In the genomic region with DNA sequence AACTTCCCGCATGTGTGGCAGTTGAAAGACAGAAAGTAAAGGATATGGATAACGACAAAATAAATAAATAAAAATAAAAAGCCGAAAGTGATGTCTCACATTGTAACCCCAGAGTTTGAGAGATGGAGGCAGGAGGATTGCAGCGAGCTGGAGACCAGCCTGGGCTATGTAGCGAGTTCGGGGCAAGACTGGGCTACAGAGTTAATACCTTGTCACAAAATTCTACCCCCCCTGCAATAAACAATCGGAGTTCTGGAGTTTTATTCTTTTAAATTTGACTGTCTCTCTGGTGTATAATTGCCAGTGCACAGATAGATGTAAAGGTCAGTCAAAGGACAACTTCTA, we compare ENCODE assay signal across 8 mouse cellular contexts. TPM values are rescaled to one million over a fixed set of nuclear protein-coding genes. Genes with fewer than 3 reads are reported as not detected.
DNase-seq lines count a peak whose midpoint lies in the region; ATAC-seq lines count a peak whose summit lies in the region.

No protein-coding gene starts in this region.

- intact Hi-C loops in gastrocnemius, postnatal 14 days (cut with DNase I; ENCODE audit: low total_unique reads), result no loop called here

- DNase-seq in heart, adult 11 months, result no peak
- no peak for DNase-seq in hindbrain, embryonic 11.5 days (ENCODE audit: low spot score)
- peak; percentile 89 for DNase-seq in midbrain, embryonic 11.5 days (ENCODE audit: low spot score, missing footprints)
- DNase-seq in cerebellum, postnatal 4 days (ENCODE audit: low spot score in 2 of 2), result no peak
- no peak for DNase-seq in gastrocnemius, postnatal 14 days
- no peak for DNase-seq in right cerebral cortex, adult 18-20 months

- no peaks in the 10 kb centered on the region for H3K27me3 ChIP-seq in heart, embryonic 16.5 days (ENCODE audit: control insufficient read depth, insufficient read depth, low read length)
- H3K27me3 ChIP-seq in hindbrain, embryonic 11.5 days (ENCODE audit: control insufficient read depth, insufficient read depth, low read length), result no peaks in the 10 kb centered on the region
- no peaks in the 10 kb centered on the region for H3K27me3 ChIP-seq in midbrain, embryonic 11.5 days (ENCODE audit: control insufficient read depth, insufficient read depth, low read length)

- 22% methylated on average over 7 of the region's 7 CpGs for WGBS in heart, embryonic 16.5 days
- 24% methylated on average over 7 of the region's 7 CpGs for WGBS in hindbrain, embryonic 11.5 days
- WGBS in midbrain, embryonic 11.5 days, result 27% methylated on average over 7 of the region's 7 CpGs

- peaks cover 12% of the 10 kb centered on the region for H3K36me3 ChIP-seq in heart, embryonic 16.5 days (ENCODE audit: control insufficient read depth, insufficient read depth)
- H3K36me3 ChIP-seq in hindbrain, embryonic 11.5 days (ENCODE audit: control insufficient read depth, insufficient read depth, low read length), result peaks cover 3% of the 10 kb centered on the region; the same call in 1 of the 2 replicates
- H3K36me3 ChIP-seq in midbrain, embryonic 11.5 days (ENCODE audit: control insufficient read depth, insufficient read depth, low read length), result peaks cover 3% of the 10 kb centered on the region; the same call in 1 of the 2 replicates

- no peaks in the 10 kb centered on the region for H3K9me3 ChIP-seq in heart, embryonic 16.5 days (replicated peaks; ENCODE audit: control insufficient read depth, low read length)
- no peaks in the 10 kb centered on the region for H3K9me3 ChIP-seq in hindbrain, embryonic 11.5 days (ENCODE audit: control insufficient read depth, low read length)
- H3K9me3 ChIP-seq in midbrain, embryonic 11.5 days (ENCODE audit: control insufficient read depth, low read length), result no peaks in the 10 kb centered on the region

- peak overlapping the region; percentile 6; the same call in 1 of the 2 replicates for H3K27ac ChIP-seq in heart, embryonic 16.5 days (ENCODE audit: low read length)
- 0 out of 2 replicates have a peak overlapping the region, but pooled peaks have one; percentile 88 for H3K27ac ChIP-seq in hindbrain, embryonic 11.5 days (ENCODE audit: low read depth, low read length)
- H3K27ac ChIP-seq in midbrain, embryonic 11.5 days (ENCODE audit: low read depth, low read length), result no peak overlapping the region; the same call in 1 of the 2 replicates

- H3K4me2 ChIP-seq in heart, embryonic 16.5 days (ENCODE audit: low read depth, low read length), result peak overlapping the region; percentile 61
- peak overlapping the region; percentile 31; the same call in 1 of the 2 replicates for H3K4me2 ChIP-seq in hindbrain, embryonic 11.5 days (replicated peaks; ENCODE audit: low read depth, low read length)
- peak overlapping the region; percentile 42 for H3K4me2 ChIP-seq in midbrain, embryonic 11.5 days

- ATAC-seq in heart, embryonic 16.5 days (replicated peaks; ENCODE audit: extremely low read depth, insufficient read depth, low FRiP score), result no peak
- peak; percentile 9 for ATAC-seq in activated CD4-positive, CD25-positive, alpha-beta regulatory T cell, adult 4 months
- ATAC-seq in hindbrain, embryonic 11.5 days (ENCODE audit: low FRiP score), result peak; percentile 66
- peak; percentile 71 for ATAC-seq in midbrain, embryonic 11.5 days (ENCODE audit: low FRiP score)

- H3K4me1 ChIP-seq in heart, embryonic 16.5 days (ENCODE audit: control insufficient read depth, insufficient read depth, low read length), result peaks cover 5% of the 10 kb centered on the region
- 0 out of 2 replicates have a peak, but pooled peaks cover 4% of the 10 kb centered on the region for H3K4me1 ChIP-seq in hindbrain, embryonic 11.5 days (replicated peaks; ENCODE audit: control insufficient read depth, insufficient read depth, low read length)
- peaks cover 5% of the 10 kb centered on the region for H3K4me1 ChIP-seq in midbrain, embryonic 11.5 days (ENCODE audit: control insufficient read depth, insufficient read depth, low read length)

- H3K9ac ChIP-seq in heart, embryonic 16.5 days (ENCODE audit: low read length), result peak overlapping the region; percentile 57
- peak overlapping the region; percentile 44 for H3K9ac ChIP-seq in hindbrain, embryonic 11.5 days (ENCODE audit: low read depth, low read length)
- H3K9ac ChIP-seq in midbrain, embryonic 11.5 days (ENCODE audit: low read length), result peak overlapping the region; percentile 93

- peak overlapping the region; percentile 96 for H3K4me3 ChIP-seq in heart, embryonic 16.5 days (ENCODE audit: low read length)
- H3K4me3 ChIP-seq in hindbrain, embryonic 11.5 days (ENCODE audit: low read depth, low read length), result peak overlapping the region; percentile 93
- H3K4me3 ChIP-seq in midbrain, embryonic 11.5 days (ENCODE audit: low read depth, low read length), result peak overlapping the region; percentile 89

RNA-seq across cellular contexts. Expression of a gene that starts 0.4 kb away (rescaled TPM):
- polyA plus RNA-seq in heart, embryonic 16.5 days (2015; fragmentation: Nextera tagmentation; extraction: Ambion mirVana), result 80.0 and 81.2 TPM in 2 replicates
- polyA plus RNA-seq in activated CD4-positive, CD25-positive, alpha-beta regulatory T cell, adult 4 months (2017; shearing (Covaris generic)), result 100 to 1,000 TPM; 109 to 123 TPM
- polyA plus RNA-seq in hindbrain, embryonic 11.5 days (2014; fragmentation: Nextera tagmentation; extraction: Ambion mirVana), result 91.2 and 110 TPM in 2 replicates
- polyA plus RNA-seq in midbrain, embryonic 11.5 days (2014; fragmentation: Nextera tagmentation; extraction: Ambion mirVana), result 114 and 125 TPM in 2 replicates
- total RNA-seq in gastrocnemius, postnatal 14 days (2021), result 10 to 100 TPM; 54.3 to 58.5 TPM

RNA-seq across cellular contexts. Expression of a gene that starts 42.4 kb away (rescaled TPM):
- 30.3 and 36.0 TPM in 2 replicates for polyA plus RNA-seq in heart, embryonic 16.5 days (2015; fragmentation: Nextera tagmentation; extraction: Ambion mirVana)
- polyA plus RNA-seq in activated CD4-positive, CD25-positive, alpha-beta regulatory T cell, adult 4 months (2017; shearing (Covaris generic)), result 100 to 1,000 TPM in 1 of 2 experiments, 10 to 100 TPM in 1; 82.1 to 103 TPM
- polyA plus RNA-seq in hindbrain, embryonic 11.5 days (2014; fragmentation: Nextera tagmentation; extraction: Ambion mirVana), result 48.1 and 51.5 TPM in 2 replicates
- 49.1 and 54.0 TPM in 2 replicates for polyA plus RNA-seq in midbrain, embryonic 11.5 days (2014; fragmentation: Nextera tagmentation; extraction: Ambion mirVana)
- total RNA-seq in gastrocnemius, postnatal 14 days (2021), result 10 to 100 TPM in 1 of 2 experiments, 1 to 10 TPM in 1; 9.2 to 11.9 TPM

RNA-seq across cellular contexts. Expression of a gene that starts 42.5 kb away (rescaled TPM):
- 0.97 and 1.2 TPM in 2 replicates for polyA plus RNA-seq in heart, embryonic 16.5 days (2015; fragmentation: Nextera tagmentation; extraction: Ambion mirVana)
- 1 to 10 TPM; 1.5 to 2.4 TPM for polyA plus RNA-seq in activated CD4-positive, CD25-positive, alpha-beta regulatory T cell, adult 4 months (2017; shearing (Covaris generic))
- 1.0 and 1.1 TPM in 2 replicates for polyA plus RNA-seq in hindbrain, embryonic 11.5 days (2014; fragmentation: Nextera tagmentation; extraction: Ambion mirVana)
- 0.94 and 0.98 TPM in 2 replicates for polyA plus RNA-seq in midbrain, embryonic 11.5 days (2014; fragmentation: Nextera tagmentation; extraction: Ambion mirVana)
- total RNA-seq in gastrocnemius, postnatal 14 days (2021), result under 1 TPM; 0.51 to 0.98 TPM
